Comparison of ENCODE assay signal across 31 mouse cellular contexts in the genomic region with DNA sequence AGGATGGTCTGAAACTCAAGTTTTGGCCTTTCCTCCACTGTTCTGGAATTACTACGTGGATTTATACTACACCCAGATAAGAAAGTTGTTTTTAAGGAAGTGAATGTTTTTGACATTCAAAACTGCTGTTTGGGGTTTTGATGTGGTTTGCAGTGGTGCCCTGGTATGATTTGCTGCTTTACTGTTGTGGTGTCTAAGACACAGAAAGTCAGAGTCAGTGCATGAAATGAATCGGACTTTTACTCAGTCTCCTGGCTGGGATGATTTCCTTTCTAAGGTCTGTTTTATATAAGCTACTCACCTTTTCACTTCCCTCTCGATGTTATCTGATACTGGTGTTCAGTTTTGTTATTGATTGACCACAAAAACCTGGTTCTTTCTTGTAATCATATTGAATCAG. TPM values are rescaled to one million over a fixed set of nuclear protein-coding genes. Genes with fewer than 3 reads are reported as not detected.
DNase-seq lines count a peak whose midpoint lies in the region; ATAC-seq and TF ChIP-seq lines count a peak whose summit lies in the region.
"Had no signal": no experiment of that assay in that cellular context is flagged by ENCODE, and none has a peak within 500 bp of the region (broad histone marks: within the 10 kb centered on the region; RNA-seq: fewer than 3 reads in every experiment).

No protein-coding gene starts in this region.

- H3K27ac ChIP-seq in MEL (ENCODE audit: control insufficient read depth, low read depth, low read length), result no peak overlapping the region
- H3K27ac ChIP-seq: embryonic facial prominence, embryonic 13.5 days; forebrain, embryonic 10.5 days; gastrocnemius, adult 2 months; liver, embryonic 14.5 days; lung, embryonic 15.5 days; neural tube, embryonic 15.5 days had no signal

- no peak for TF ChIP-seq POLR2A in MEL (IDR thresholded peaks at IDR 0.05; ENCODE audit: control insufficient read depth in 1 of 2, insufficient read depth in 1 of 2, low read depth in 1 of 2, low read length in 2 of 2, poor library complexity in 1 of 2)

- TF ChIP-seq EP300 in MEL (IDR thresholded peaks at IDR 0.05; ENCODE audit: low read depth in 1 of 2, low read length in 2 of 2), result no peak

- no peak for TF ChIP-seq CTCF in MEL (IDR thresholded peaks at IDR 0.05 in 2 of 3, conservative IDR thresholded peaks at IDR 0.05 in 1 of 3; ENCODE audit: control insufficient read depth in 1 of 3, insufficient read depth in 1 of 3, low read depth in 2 of 3, low read length in 3 of 3, poor library complexity in 1 of 3, severe bottlenecking in 1 of 3)

- peak; percentile 11 for DNase-seq in thymus, postnatal 0 days (ENCODE audit: low spot score)
- no peak for DNase-seq in thymus, postnatal 36 days
- peak; percentile 28 for DNase-seq in MEL (ENCODE audit: low read depth, low spot score)
- peak; percentile 75 for DNase-seq in naive thymus-derived CD4-positive, alpha-beta T cell, adult 2 months (ENCODE audit: low read depth)
- DNase-seq in urinary bladder, postnatal 25 days (ENCODE audit: low spot score), result no peak
- DNase-seq in kidney, postnatal 4 days, result no peak
- DNase-seq in urinary bladder, adult 18-20 months (ENCODE audit: low spot score in 2 of 2), result no peak
- DNase-seq: adrenal gland, postnatal 10 days; cerebellum, adult 11 months; cerebellum, adult 9-10 months; cerebellum, postnatal 36 days; gastrocnemius, adult 2 months; heart, postnatal 14 days; kidney, adult 9 months; kidney, postnatal 10 days; layer of hippocampus, adult 9-11 months; liver; lung, postnatal 4 days; midbrain, embryonic 14.5 days; retina, postnatal 1 day; right cerebral cortex, postnatal 25 days; thymus, postnatal 4 days had no signal

- peak; percentile 60 to 69; a peak in 3 of 4 replicates for ATAC-seq in hematopoietic stem cell, adult 5-6 weeks (replicated peaks in 1 of 2; ENCODE audit: insufficient read depth in 1 of 2, low FRiP score in 2 of 2, low TSS enrichment in 1 of 2, low read depth in 1 of 2, poor library complexity in 2 of 2, severe bottlenecking in 2 of 2)
- ATAC-seq: forebrain, embryonic 16.5 days; hindbrain, embryonic 16.5 days; intestine, postnatal 0 days had no signal

- no peak for TF ChIP-seq RAD21 in MEL (IDR thresholded peaks at IDR 0.05; ENCODE audit: low read depth, low read length)

- no peak overlapping the region for H3K4me3 ChIP-seq in MEL (ENCODE audit: control insufficient read depth in 1 of 2, insufficient read depth in 1 of 2, low read depth in 2 of 2, low read length in 2 of 2)
- H3K4me3 ChIP-seq: embryonic facial prominence, embryonic 13.5 days; forebrain, embryonic 10.5 days; gastrocnemius, adult 2 months; lung, embryonic 15.5 days; neural tube, embryonic 15.5 days had no signal

- H3K9me3 ChIP-seq in MEL (replicated peaks; ENCODE audit: insufficient read depth, low read length), result no peaks in the 10 kb centered on the region
- H3K9me3 ChIP-seq: embryonic facial prominence, embryonic 13.5 days; forebrain, embryonic 10.5 days; lung, embryonic 15.5 days; neural tube, embryonic 15.5 days had no signal

- peaks cover 0 to 4% of the 10 kb centered on the region in 2 experiments; a peak in 1 of 4 replicates for H3K36me3 ChIP-seq in MEL (ENCODE audit: control insufficient read depth in 1 of 2, insufficient read depth in 2 of 2, low read length in 2 of 2)
- H3K36me3 ChIP-seq: embryonic facial prominence, embryonic 13.5 days; forebrain, embryonic 10.5 days; lung, embryonic 15.5 days; neural tube, embryonic 15.5 days had no signal

- no peak overlapping the region for H3K9ac ChIP-seq in MEL (ENCODE audit: control insufficient read depth, low read depth, low read length, poor library complexity, severe bottlenecking)
- H3K9ac ChIP-seq: embryonic facial prominence, embryonic 13.5 days; liver, embryonic 14.5 days; lung, embryonic 15.5 days; neural tube, embryonic 15.5 days had no signal

- H3K27me3 ChIP-seq in MEL (ENCODE audit: control insufficient read depth in 1 of 2, insufficient read depth in 2 of 2, low read length in 2 of 2), result no peaks in the 10 kb centered on the region
- H3K27me3 ChIP-seq: embryonic facial prominence, embryonic 13.5 days; lung, embryonic 15.5 days; neural tube, embryonic 15.5 days had no signal

- no peaks in the 10 kb centered on the region for H3K79me2 ChIP-seq in MEL (ENCODE audit: control insufficient read depth, insufficient read depth, low read length, poor library complexity)

- no peaks in the 10 kb centered on the region; a peak in 2 of 4 replicates for H3K4me1 ChIP-seq in MEL (ENCODE audit: control insufficient read depth in 1 of 2, insufficient read depth in 2 of 2, low read length in 2 of 2)
- H3K4me1 ChIP-seq: embryonic facial prominence, embryonic 13.5 days; forebrain, embryonic 10.5 days; lung, embryonic 15.5 days; neural tube, embryonic 15.5 days had no signal

TF ChIP-seq in MEL, 35 proteins besides CTCF, POLR2A, EP300 and RAD21:
- no peak for TF ChIP-seq ZMIZ1 (IDR thresholded peaks at IDR 0.05; ENCODE audit: low read depth, low read length)
- TF ChIP-seq MAX (IDR thresholded peaks at IDR 0.05; ENCODE audit: low read length), result no peak
- no peak for TF ChIP-seq MYB (IDR thresholded peaks at IDR 0.05; ENCODE audit: low read depth, low read length)
- no peak for TF ChIP-seq ZC3H11A (IDR thresholded peaks at IDR 0.05; ENCODE audit: low read depth, low read length)
- TF ChIP-seq USF1 (IDR thresholded peaks at IDR 0.05; ENCODE audit: low read depth, low read length), result no peak
- no peak for TF ChIP-seq NELFE (IDR thresholded peaks at IDR 0.05; ENCODE audit: low read depth, low read length)
- TF ChIP-seq SIN3A (IDR thresholded peaks at IDR 0.05; ENCODE audit: low read length), result no peak
- TF ChIP-seq GATA1 (IDR thresholded peaks at IDR 0.05; ENCODE audit: low read depth, low read length), result no peak
- no peak for TF ChIP-seq ELF1 (IDR thresholded peaks at IDR 0.05; ENCODE audit: low read depth, low read length)
- TF ChIP-seq POLR2AphosphoS2 (IDR thresholded peaks at IDR 0.05; ENCODE audit: low read length), result no peak
- no peak for TF ChIP-seq POLR2AphosphoS5 (IDR thresholded peaks at IDR 0.05; ENCODE audit: borderline replicate concordance, low read depth, low read length)
- no peak for TF ChIP-seq SMC3 (IDR thresholded peaks at IDR 0.05; ENCODE audit: low read depth, low read length)
- no peak for TF ChIP-seq KAT2A (conservative IDR thresholded peaks at IDR 0.05; ENCODE audit: low read depth, low read length)
- TF ChIP-seq E2F4 (IDR thresholded peaks at IDR 0.05; ENCODE audit: borderline replicate concordance, low read depth, low read length), result no peak
- no peak for TF ChIP-seq ZKSCAN1 (IDR thresholded peaks at IDR 0.05; ENCODE audit: low read depth, low read length)
- no peak for TF ChIP-seq BHLHE40 (IDR thresholded peaks at IDR 0.05; ENCODE audit: borderline replicate concordance, low read depth, low read length)
- no peak for TF ChIP-seq CHD1 (IDR thresholded peaks at IDR 0.05; ENCODE audit: low read depth, low read length)
- no peak for TF ChIP-seq HCFC1 (IDR thresholded peaks at IDR 0.05; ENCODE audit: low read depth, low read length)
- TF ChIP-seq MAZ (IDR thresholded peaks at IDR 0.05; ENCODE audit: low read depth, low read length), result no peak
- no peak for TF ChIP-seq UBTF (IDR thresholded peaks at IDR 0.05; ENCODE audit: borderline replicate concordance, insufficient read depth, low read depth, low read length)

RNA-seq across cellular contexts. Expression of a gene that starts 58.2 kb away (rescaled TPM):
- polyA plus RNA-seq in thymus, postnatal 0 days (2015; fragmentation: Nextera tagmentation; extraction: Ambion mirVana), result 316 and 328 TPM in 2 replicates
- 155 and 210 TPM in 2 replicates for total RNA-seq in MEL (2012; rRNA removed)
- polyA plus RNA-seq in MEL (2012; ENCODE audit: insufficient read depth in 1 of 2, insufficient read length in 2 of 2, low read depth in 1 of 2, low replicate concordance in 2 of 2, missing spikeins in 1 of 2), result 100 to 1,000 TPM in 1 of 2 experiments, not detected in 1; 300 TPM
- 432 and 477 TPM in 2 replicates for total RNA-seq in hematopoietic stem cell, adult 5-6 weeks (2017)

Comparison
In these comparisons a context has a peak if more than half of its experiments do, and no peak if none do; other contexts are left out.
1. DNase-seq: peak in thymus, postnatal 0 days (single experiment), MEL (single experiment) and naive thymus-derived CD4-positive, alpha-beta T cell, adult 2 months (single experiment); none in thymus, postnatal 36 days (0 of 2), urinary bladder, postnatal 25 days (single experiment), kidney, postnatal 4 days (0 of 2) and urinary bladder, adult 18-20 months (0 of 2).